Mouse (Mus musculus): ENCODE results near the gene AC170998.1. TPM values are rescaled to one million over a fixed set of nuclear protein-coding genes. Genes with fewer than 3 reads are reported as not detected.
A peak's percentile ranks its signal among the peaks of the same experiment; 100 is the strongest.

The AC170998.1 gene
- total RNA-seq, 2 experiments from 2014 or later: 0.39 to 0.71 TPM

DNA sequence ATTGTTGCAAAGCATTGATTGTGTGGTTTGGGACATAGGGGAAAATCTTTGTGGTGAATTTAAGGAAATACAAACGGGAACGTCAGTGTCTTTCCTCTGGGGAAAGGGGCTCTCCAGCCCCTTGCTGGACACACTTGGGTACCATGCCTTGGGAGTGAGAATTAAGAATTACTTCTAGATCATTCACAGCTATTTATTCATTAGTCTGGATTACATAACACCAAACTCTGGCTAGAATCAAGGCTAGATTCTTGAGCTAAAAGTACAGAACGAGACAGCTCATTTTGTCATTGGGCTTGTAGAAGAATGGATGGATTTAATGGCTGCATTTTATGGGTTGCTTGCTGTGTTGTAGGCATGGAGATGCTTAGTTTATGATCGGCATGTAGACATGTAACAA lies 31.1 kb upstream of the AC170998.1 start:
- intact Hi-C loops (cut with DNase I): loop anchor here (5.0 to 10.0 kb wide), 3 partner anchors 52 to 340 kb away; partner anchors contain the start of gene Srsf3
- no peak overlapping the region for H3K4me3 ChIP-seq
- no peak for TF ChIP-seq CTCF (IDR thresholded peaks at IDR 0.05)

DNA sequence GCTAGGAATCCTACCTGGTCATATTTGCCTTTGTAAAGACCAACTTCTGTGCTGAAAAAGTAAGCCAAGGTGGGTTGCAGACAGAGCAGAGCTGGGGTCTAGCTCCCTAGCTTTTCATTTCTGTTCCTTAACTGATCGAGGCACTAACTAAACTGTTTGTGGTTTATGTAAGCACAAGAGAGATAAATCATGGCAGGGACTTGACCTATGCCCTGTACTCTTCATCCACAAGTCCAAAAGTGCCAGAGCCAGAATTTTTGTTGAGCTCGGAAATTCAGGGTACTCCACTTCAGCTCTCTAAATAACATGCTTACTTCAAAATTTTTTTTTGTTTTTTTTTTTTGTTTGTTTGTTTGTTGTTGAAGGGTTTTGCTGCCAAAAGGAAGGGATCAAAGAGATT lies 29.2 kb upstream of the AC170998.1 start:
- DNase-seq: no peak
- Histone ChIP-seq H3K27ac (peak overlapping the region; percentile 84), H3K4me3 (peak overlapping the region; percentile 21)
- intact Hi-C loops (cut with DNase I): loop anchor here (10.0 kb wide), 1 partner anchor 338 kb away; the partner anchor contains the start of gene Srsf3
- TF ChIP-seq CTCF (IDR thresholded peaks at IDR 0.05): no peak

More for the DNA sequence above, 31.1 kb upstream of the AC170998.1 start:
- H3K27ac ChIP-seq: peak overlapping the region; percentile 95; the same call in 1 of the 2 replicates
- DNase-seq: no peak

DNA sequence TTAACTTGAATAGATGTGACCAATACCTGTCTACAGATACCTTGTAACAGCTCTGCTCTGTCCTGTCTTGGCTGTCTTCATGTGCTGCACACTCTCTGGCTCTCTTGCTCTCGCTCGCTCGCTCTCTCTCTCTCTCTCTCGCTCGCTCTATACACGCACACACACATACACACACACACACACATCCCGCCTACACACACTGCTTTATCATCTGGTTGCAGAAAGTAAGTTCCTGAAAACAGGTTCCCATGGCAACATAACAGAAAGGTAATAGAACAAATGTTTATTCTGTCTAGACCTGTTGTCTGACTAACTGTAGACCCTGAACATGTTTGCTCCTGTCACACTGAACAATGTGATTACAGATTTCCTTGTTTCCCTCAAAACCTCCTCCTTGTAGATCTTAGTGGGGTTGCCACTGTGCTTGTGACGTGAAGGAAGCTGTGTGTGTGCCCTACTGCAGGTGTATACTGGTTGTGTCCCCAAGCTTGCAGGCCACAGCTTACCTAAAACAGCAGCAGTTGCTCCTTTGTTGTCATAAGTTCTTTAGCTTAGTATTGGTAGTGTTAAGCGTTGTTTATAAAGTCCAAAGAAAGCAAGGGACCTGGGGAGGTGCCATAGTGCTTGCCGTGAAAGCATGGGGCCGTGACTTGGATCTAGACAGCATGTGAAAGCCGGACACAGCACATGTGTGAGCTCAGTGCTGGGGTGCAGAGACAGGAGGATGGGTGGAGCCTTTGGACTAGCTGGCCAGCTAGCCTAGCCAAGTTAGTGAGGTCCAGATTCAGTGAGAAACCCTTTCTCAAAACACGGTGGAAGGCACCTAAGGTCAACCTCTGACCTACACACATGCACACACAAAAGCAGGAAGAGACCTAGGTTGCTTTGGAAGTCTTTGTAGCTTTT lies 28.3 kb upstream of the AC170998.1 start:
- DNase-seq: peak; percentile 70

DNA sequence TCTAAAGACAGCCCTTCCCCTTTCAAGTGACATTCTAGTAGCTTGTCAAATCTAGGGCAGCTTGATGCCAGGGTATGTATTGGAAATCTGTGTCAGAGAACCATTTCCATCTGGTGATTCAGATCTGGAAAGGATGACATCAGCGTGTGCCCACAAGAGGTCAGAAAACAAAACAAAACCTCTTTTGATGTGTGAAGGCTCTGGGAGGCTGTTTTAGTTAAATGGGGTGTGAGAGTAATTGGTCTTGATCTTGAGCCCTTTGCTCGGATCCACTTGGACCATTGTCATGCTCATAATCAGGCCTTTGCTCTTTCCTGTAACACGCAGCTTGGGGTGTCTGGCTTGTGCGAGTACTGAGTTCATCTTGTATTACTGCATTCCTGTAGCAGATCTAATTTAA lies 27.6 kb upstream of the AC170998.1 start:
- intact Hi-C loops (cut with DNase I): loop anchor here (10.0 kb wide), 1 partner anchor 337 kb away; the partner anchor contains the start of gene Srsf3
- Histone ChIP-seq H3K27ac (peak overlapping the region; percentile 84), H3K4me3 (peak overlapping the region; percentile 48)
- no peak for TF ChIP-seq CTCF (IDR thresholded peaks at IDR 0.05)
- DNase-seq: no peak

More for the DNA sequence above, 28.3 kb upstream of the AC170998.1 start:
- Histone ChIP-seq H3K27ac (peak overlapping the region; percentile 84), H3K4me3 (peak overlapping the region; percentile 48)
- no peak for TF ChIP-seq CTCF (IDR thresholded peaks at IDR 0.05)
- intact Hi-C loops (cut with DNase I): loop anchor here (10.0 kb wide), 1 partner anchor 337 kb away; the partner anchor contains the start of gene Srsf3

DNA sequence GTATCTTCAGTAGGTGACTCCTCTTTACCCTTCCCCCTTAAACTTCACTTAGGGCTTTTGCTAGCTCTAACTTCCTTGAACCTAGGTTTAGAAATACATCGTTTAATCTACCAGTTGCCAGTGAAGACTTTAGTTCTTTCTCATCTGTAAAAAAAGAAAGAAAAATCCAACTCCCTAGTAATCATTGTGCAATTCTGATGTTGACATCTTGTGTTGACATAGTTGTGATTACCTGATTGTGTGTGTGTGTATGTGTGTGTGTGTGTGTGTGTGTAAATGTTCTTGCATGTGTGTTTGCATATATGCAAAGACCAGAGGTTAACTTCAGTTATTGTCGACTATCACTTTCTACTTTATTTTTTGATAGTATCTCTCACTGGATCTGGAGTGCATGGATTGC lies 27.2 kb upstream of the AC170998.1 start:
- Histone ChIP-seq H3K4me3 (peak overlapping the region; percentile 48), H3K27ac (peak overlapping the region; percentile 84)
- no peak for DNase-seq
- intact Hi-C loops (cut with DNase I): loop anchor here (10.0 kb wide), 1 partner anchor 336 kb away; the partner anchor contains the start of gene Srsf3
- no peak for TF ChIP-seq CTCF (IDR thresholded peaks at IDR 0.05)

DNA sequence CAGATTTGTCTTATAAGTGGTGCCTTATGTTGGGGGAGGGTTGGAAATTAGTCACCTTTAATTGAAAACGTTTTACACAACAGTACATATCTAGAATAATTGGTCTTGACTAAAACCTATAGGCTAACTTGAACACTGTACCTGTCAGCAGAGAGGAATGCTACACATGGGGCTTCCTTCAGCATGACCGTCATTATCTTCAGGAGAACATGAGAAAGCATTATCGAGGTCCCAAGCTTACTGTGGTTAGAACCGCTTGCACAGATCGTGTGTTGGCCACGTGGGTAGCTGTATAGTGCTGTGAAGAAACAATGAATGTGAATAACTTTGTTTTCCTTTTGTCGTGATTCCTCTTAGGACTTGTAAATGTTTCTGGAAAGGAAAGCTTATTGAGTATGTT lies 26.1 kb upstream of the AC170998.1 start:
- H3K4me3 ChIP-seq: no peak overlapping the region
- no peak for DNase-seq
- TF ChIP-seq CTCF (IDR thresholded peaks at IDR 0.05): no peak
- peak overlapping the region; percentile 84 for H3K27ac ChIP-seq
- intact Hi-C loops (cut with DNase I): loop anchor here (10.0 kb wide), 2 partner anchors 335 to 825 kb away; partner anchors contain the start of gene Srsf3

DNA sequence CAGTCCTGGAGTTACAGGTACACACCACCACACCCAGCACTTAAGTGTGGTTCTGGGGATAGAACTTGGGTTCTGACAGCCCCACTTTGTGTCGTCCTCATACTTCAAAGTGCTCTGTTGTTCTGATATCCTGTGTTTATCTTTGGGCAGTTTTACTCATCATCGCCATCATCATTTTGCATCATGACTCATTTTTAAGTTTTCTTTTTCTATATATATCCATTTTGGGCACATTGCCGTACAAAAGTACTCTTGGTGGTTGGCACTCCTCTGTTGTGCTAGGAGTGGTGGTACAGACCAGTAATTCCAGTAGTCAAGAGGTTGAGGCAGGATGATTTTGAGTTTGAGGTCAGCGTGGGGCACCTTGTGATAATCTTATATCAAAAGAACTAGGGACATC lies 24.7 kb upstream of the AC170998.1 start:
- H3K27ac ChIP-seq: peak overlapping the region; percentile 84
- no peak for TF ChIP-seq CTCF (IDR thresholded peaks at IDR 0.05)
- no peak for DNase-seq
- intact Hi-C loops (cut with DNase I): loop anchor here (10.0 kb wide), 1 partner anchor 824 kb away; no protein-coding TSS in a partner anchor
- H3K4me3 ChIP-seq: no peak overlapping the region

DNA sequence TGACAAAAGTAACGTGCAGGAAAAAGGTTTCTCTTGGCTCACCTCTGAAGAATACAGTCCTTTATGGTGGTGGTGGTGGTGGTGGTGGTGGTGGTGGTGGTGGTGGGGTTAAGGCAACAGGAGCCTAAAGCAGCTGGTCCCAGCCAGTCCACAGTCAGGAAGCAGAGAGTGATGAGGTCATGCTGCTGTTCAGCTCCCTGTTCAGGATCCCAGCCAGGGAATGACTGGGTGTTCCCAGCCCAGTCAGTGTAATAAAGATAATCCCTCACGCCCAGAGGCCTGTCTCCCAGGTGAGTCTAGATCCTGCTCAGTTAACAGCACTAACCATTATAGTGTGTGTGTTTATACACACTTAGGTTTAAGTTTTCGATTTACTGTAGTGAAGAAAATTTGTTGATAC lies 24.1 kb upstream of the AC170998.1 start:
- DNase-seq: peak; percentile 43
- intact Hi-C loops (cut with DNase I): loop anchor here (10.0 kb wide), 1 partner anchor 823 kb away; no protein-coding TSS in a partner anchor
- Histone ChIP-seq H3K4me3 (no peak overlapping the region), H3K27ac (peak overlapping the region; percentile 84)
- TF ChIP-seq CTCF (IDR thresholded peaks at IDR 0.05): no peak

DNA sequence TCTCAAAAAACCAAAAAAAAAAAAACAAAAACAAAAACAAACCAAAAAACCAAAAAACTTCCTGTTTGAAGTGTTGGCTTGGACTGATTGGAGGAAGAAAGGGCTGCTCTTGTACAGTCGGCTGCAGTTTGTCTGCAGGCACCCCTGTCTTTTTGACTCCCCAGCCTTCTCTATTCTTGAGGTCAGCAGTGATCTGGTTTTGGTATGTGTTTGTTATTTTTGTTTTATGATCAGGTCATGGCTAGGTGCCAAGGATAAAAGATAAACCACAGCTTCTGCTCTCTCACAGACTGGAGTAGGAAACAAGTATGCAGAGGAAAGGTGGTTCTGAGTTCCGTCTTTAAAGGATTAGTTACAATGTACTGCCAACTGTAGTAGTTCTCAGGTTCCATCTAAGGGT lies 23.2 kb upstream of the AC170998.1 start:
- intact Hi-C loops (cut with DNase I): loop anchor here (10.0 kb wide), 1 partner anchor 822 kb away; no protein-coding TSS in a partner anchor
- DNase-seq: no peak
- peak overlapping the region; percentile 80 for H3K27ac ChIP-seq
- no peak for TF ChIP-seq CTCF (IDR thresholded peaks at IDR 0.05)
- H3K4me3 ChIP-seq: no peak overlapping the region; the same call in 1 of the 2 replicates

DNA sequence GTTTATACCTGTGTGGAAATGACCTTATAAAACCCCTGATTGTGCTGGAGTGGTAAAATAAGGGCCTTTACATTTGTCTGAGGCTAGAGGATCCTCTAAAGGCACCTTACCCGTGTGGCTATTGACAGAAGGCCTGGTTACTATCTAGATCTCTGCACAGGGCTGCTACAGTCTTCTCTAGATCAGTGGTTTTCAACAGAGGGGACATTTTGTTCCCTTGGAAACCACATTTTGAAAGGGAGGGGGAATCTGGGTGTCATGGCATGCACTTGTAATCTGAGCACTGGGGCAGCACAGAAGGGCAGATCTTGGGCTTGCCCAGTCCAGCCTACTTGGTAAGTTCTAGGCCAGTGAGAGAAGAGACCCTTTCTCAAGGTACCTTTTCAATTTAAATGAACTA lies 19.2 kb upstream of the AC170998.1 start:
- TF ChIP-seq CTCF (IDR thresholded peaks at IDR 0.05): no peak
- peak overlapping the region; percentile 84 for H3K27ac ChIP-seq
- H3K4me3 ChIP-seq: no peak overlapping the region
- DNase-seq: peak; percentile 38
- intact Hi-C loops (cut with DNase I): loop anchor here (10.0 kb wide), 1 partner anchor 818 kb away; no protein-coding TSS in a partner anchor

DNA sequence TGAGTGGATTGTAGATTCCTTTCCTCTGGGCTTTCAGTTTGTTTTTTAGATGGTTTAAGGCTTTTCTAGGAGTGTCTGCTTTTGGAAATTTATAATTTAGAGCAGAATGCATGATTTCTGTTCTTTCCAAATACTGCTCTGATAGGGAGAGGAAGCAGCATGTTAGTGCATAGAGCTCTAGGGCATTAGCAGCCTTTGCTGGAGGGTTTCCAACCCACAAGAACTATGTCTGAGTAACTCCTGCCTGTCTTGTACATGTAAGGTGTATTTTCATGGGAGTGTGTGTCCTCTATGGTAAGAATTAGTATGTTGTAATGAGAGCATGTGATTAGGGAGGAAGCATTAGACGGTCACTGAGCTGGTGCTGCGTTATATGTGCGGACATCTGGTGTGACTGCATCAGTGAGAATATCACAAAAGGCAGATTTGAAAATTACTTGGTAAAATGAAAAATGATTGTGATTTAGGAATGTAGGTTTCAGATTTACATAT lies 18.7 kb upstream of the AC170998.1 start:
- peak overlapping the region; percentile 84 for H3K27ac ChIP-seq
- H3K4me3 ChIP-seq: peak overlapping the region; percentile 13; the same call in 1 of the 2 replicates
- DNase-seq: peak; percentile 17
- intact Hi-C loops (cut with DNase I): loop anchor here (10.0 kb wide), 1 partner anchor 818 kb away; no protein-coding TSS in a partner anchor
- no peak for TF ChIP-seq CTCF (IDR thresholded peaks at IDR 0.05)

DNA sequence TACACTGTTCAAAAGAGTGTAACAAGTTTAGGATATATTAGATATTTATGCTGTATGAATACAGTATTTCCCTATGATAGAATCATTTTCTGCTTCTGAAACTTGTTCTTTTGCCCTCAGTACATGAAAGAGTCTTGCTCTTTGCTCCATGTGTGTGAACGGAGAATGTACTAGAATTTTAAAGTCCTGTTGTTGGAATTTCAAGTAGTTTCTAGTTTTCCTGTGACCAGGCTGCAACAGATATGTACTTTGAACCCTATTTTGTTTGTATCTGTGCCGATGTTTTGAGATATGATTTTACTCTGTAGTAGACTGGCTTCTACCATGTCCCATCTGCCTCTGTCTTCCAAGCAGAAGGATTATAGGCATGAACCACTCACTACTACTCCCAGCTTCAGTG lies 18.1 kb upstream of the AC170998.1 start:
- no peak for TF ChIP-seq CTCF (IDR thresholded peaks at IDR 0.05)
- DNase-seq: peak; percentile 0
- Histone ChIP-seq H3K27ac (peak overlapping the region; percentile 84), H3K4me3 (no peak overlapping the region)
- intact Hi-C loops (cut with DNase I): loop anchor here (10.0 kb wide), 1 partner anchor 817 kb away; no protein-coding TSS in a partner anchor
